Mouse (Mus musculus): ENCODE data around the gene Flt3l. TPM values are rescaled to one million over a fixed set of nuclear protein-coding genes. Genes with fewer than 3 reads are reported as not detected.
"Not testable (repeated sequence)": the region's sequence is repeated elsewhere in the genome, so short reads cannot be mapped to it uniquely, and the experiment has no call there.

The Flt3l gene
- polyA plus RNA-seq, 1 experiment from 2014 or later, result 9.7 TPM

GRCm38 (mm10) chr7:45126844-45127699, 9.2 kb downstream of the Flt3l start:
- Histone ChIP-seq H3K36me3 (ENCODE audit: control insufficient read depth, insufficient read depth, low read length) (peaks cover 37% of the 10 kb centered on the region), H3K9ac (ENCODE audit: low read depth, low read length) (peak overlapping the region; percentile 100), H3K4me2 (peak overlapping the region; percentile 97), H3K4me3 (ENCODE audit: low read depth, low read length) (peak overlapping the region; percentile 99), H3K9me3 (ENCODE audit: control insufficient read depth, low read length) (no peaks in the 10 kb centered on the region), H3K27me3 (replicated peaks; ENCODE audit: control insufficient read depth, insufficient read depth, low read length) (no peaks in the 10 kb centered on the region), H3K27ac (ENCODE audit: low read depth, low read length) (peak overlapping the region; percentile 100), H3K4me1 (replicated peaks; ENCODE audit: control insufficient read depth, insufficient read depth, low read length) (peaks cover 43% of the 10 kb centered on the region)
- WGBS, result 17% methylated on average over 21 of the region's 21 CpGs
- DNase-seq (ENCODE audit: low spot score), result no peak
- ATAC-seq (replicated peaks; ENCODE audit: low FRiP score), result no peak

- Histone ChIP-seq H3K9ac (ENCODE audit: low read depth, low read length) (peak overlapping the region; percentile 100), H3K27ac (ENCODE audit: low read depth, low read length) (peak overlapping the region; percentile 100), H3K4me2 (peak overlapping the region; percentile 97), H3K4me1 (replicated peaks; ENCODE audit: control insufficient read depth, insufficient read depth, low read length) (peaks cover 51% of the 10 kb centered on the region), H3K27me3 (replicated peaks; ENCODE audit: control insufficient read depth, insufficient read depth, low read length) (no peaks in the 10 kb centered on the region), H3K4me3 (ENCODE audit: low read depth, low read length) (peak overlapping the region; percentile 99), H3K9me3 (ENCODE audit: control insufficient read depth, low read length) (no peaks in the 10 kb centered on the region), H3K36me3 (ENCODE audit: control insufficient read depth, insufficient read depth, low read length) (peaks cover 45% of the 10 kb centered on the region)
- no peak for ATAC-seq (replicated peaks; ENCODE audit: low FRiP score)
- no peak for DNase-seq (ENCODE audit: low spot score)
- WGBS, result 61% methylated on average over 17 of the region's 17 CpGs
These were observed 9.9 kb downstream of the Flt3l start for GRCm38 (mm10) chr7:45126147-45126843.

- not testable (repeated sequence) for ATAC-seq (replicated peaks; ENCODE audit: low FRiP score)
- WGBS, result 61% methylated on average over 5 of the region's 5 CpGs
- peaks cover 50% of the 10 kb centered on the region for H3K36me3 ChIP-seq (ENCODE audit: control insufficient read depth, insufficient read depth, low read length)
These were observed 10.6 kb downstream of the Flt3l start for GRCm38 (mm10) chr7:45125649-45126048.

GRCm38 (mm10) chr7:45125144-45125600, 11.1 kb downstream of the Flt3l start:
- Histone ChIP-seq H3K27me3 (replicated peaks; ENCODE audit: control insufficient read depth, insufficient read depth, low read length) (no peaks in the 10 kb centered on the region), H3K9ac (ENCODE audit: low read depth, low read length) (peak overlapping the region; percentile 100), H3K27ac (ENCODE audit: low read depth, low read length) (peak overlapping the region; percentile 100), H3K4me2 (peak overlapping the region; percentile 97), H3K36me3 (ENCODE audit: control insufficient read depth, insufficient read depth, low read length) (peaks cover 50% of the 10 kb centered on the region), H3K4me1 (replicated peaks; ENCODE audit: control insufficient read depth, insufficient read depth, low read length) (peaks cover 51% of the 10 kb centered on the region), H3K9me3 (ENCODE audit: control insufficient read depth, low read length) (no peaks in the 10 kb centered on the region), H3K4me3 (ENCODE audit: low read depth, low read length) (peak overlapping the region; percentile 99; the same call in 1 of the 2 replicates)
- WGBS, result 15% methylated on average over 7 of the region's 7 CpGs
- DNase-seq (ENCODE audit: low spot score) (no peak), ATAC-seq (replicated peaks; ENCODE audit: low FRiP score) (no peak; the same call in 1 of the 2 replicates)

More at GRCm38 (mm10) chr7:45125649-45126048, 10.6 kb downstream of the Flt3l start:
- Histone ChIP-seq H3K4me2 (peak overlapping the region; percentile 97), H3K9ac (ENCODE audit: low read depth, low read length) (peak overlapping the region; percentile 100), H3K4me1 (replicated peaks; ENCODE audit: control insufficient read depth, insufficient read depth, low read length) (peaks cover 52% of the 10 kb centered on the region), H3K27ac (ENCODE audit: low read depth, low read length) (peak overlapping the region; percentile 100), H3K4me3 (ENCODE audit: low read depth, low read length) (peak overlapping the region; percentile 99)
- not testable (repeated sequence) for DNase-seq (ENCODE audit: low spot score); H3K9me3 ChIP-seq (ENCODE audit: control insufficient read depth, low read length); H3K27me3 ChIP-seq (replicated peaks; ENCODE audit: control insufficient read depth, insufficient read depth, low read length)

- Histone ChIP-seq H3K9ac (ENCODE audit: low read depth, low read length) (peak within 1 kb of the TSS; percentile 100), H3K4me3 (ENCODE audit: low read depth, low read length) (peak within 1 kb of the TSS; percentile 99), H3K4me2 (peak within 1 kb of the TSS; percentile 97), H3K9me3 (ENCODE audit: control insufficient read depth, low read length) (no peaks in the 10 kb centered on the region), H3K4me1 (replicated peaks; ENCODE audit: control insufficient read depth, insufficient read depth, low read length) (peaks cover 44% of the 10 kb centered on the region), H3K36me3 (ENCODE audit: control insufficient read depth, insufficient read depth, low read length) (peaks cover 52% of the 10 kb centered on the region), H3K27ac (ENCODE audit: low read depth, low read length) (peak within 1 kb of the TSS; percentile 100), H3K27me3 (replicated peaks; ENCODE audit: control insufficient read depth, insufficient read depth, low read length) (no peaks in the 10 kb centered on the region)
- WGBS, result under 1% methylated on average over 59 of the region's 59 CpGs
- ATAC-seq (replicated peaks; ENCODE audit: low FRiP score), result peak; percentile 77
- DNase-seq (ENCODE audit: low spot score), result peak; percentile 99
These were observed 11.7 kb downstream of the Flt3l start, which contains the start of gene Rps11 for GRCm38 (mm10) chr7:45124224-45125143. Gene Rps11, minus strand, starts transcription at chr7:45124439.

GRCm38 (mm10) chr7:45123186-45123570, 13.1 kb downstream of the Flt3l start:
- peak overlapping the region; percentile 100 for H3K27ac ChIP-seq (ENCODE audit: low read depth, low read length)
- peak overlapping the region; percentile 93 for H3K4me3 ChIP-seq (ENCODE audit: low read depth, low read length)
- peaks cover 45% of the 10 kb centered on the region for H3K4me1 ChIP-seq (replicated peaks; ENCODE audit: control insufficient read depth, insufficient read depth, low read length)
- DNase-seq (ENCODE audit: low spot score) (no peak), ATAC-seq (replicated peaks; ENCODE audit: low FRiP score) (no peak)
- no peaks in the 10 kb centered on the region for H3K27me3 ChIP-seq (replicated peaks; ENCODE audit: control insufficient read depth, insufficient read depth, low read length)
- H3K4me2 ChIP-seq, result peak overlapping the region; percentile 87
- no peaks in the 10 kb centered on the region for H3K9me3 ChIP-seq (ENCODE audit: control insufficient read depth, low read length)
- peak overlapping the region; percentile 98 for H3K9ac ChIP-seq (ENCODE audit: low read depth, low read length)
- WGBS, result 13% methylated on average over 12 of the region's 12 CpGs
- peaks cover 56% of the 10 kb centered on the region for H3K36me3 ChIP-seq (ENCODE audit: control insufficient read depth, insufficient read depth, low read length)

- Histone ChIP-seq H3K27ac (ENCODE audit: low read depth, low read length) (peak overlapping the region; percentile 100), H3K36me3 (ENCODE audit: control insufficient read depth, insufficient read depth, low read length) (peaks cover 56% of the 10 kb centered on the region), H3K9ac (ENCODE audit: low read depth, low read length) (peak overlapping the region; percentile 98), H3K4me1 (replicated peaks; ENCODE audit: control insufficient read depth, insufficient read depth, low read length) (peaks cover 49% of the 10 kb centered on the region), H3K4me2 (peak overlapping the region; percentile 87), H3K9me3 (ENCODE audit: control insufficient read depth, low read length) (no peaks in the 10 kb centered on the region), H3K27me3 (replicated peaks; ENCODE audit: control insufficient read depth, insufficient read depth, low read length) (no peaks in the 10 kb centered on the region), H3K4me3 (ENCODE audit: low read depth, low read length) (peak overlapping the region; percentile 93)
- WGBS, result 68% methylated on average over 15 of the region's 15 CpGs
- ATAC-seq (replicated peaks; ENCODE audit: low FRiP score) (no peak), DNase-seq (ENCODE audit: low spot score) (no peak)
These were observed 13.6 kb downstream of the Flt3l start for GRCm38 (mm10) chr7:45122561-45123185.
